Mouse (Mus musculus) neural tube, embryonic 14.5 days (tissue): Measurements from ENCODE around the gene Cd9. TPM values are rescaled to one million over a fixed set of nuclear protein-coding genes. Genes with fewer than 3 reads are reported as not detected.

Source experiments
- ATAC-seq: fragments of 200-750 bp; cut with Nextera tagmentation; 2 replicates; pipeline ENCODE4 v1.8.0; 2017; ENCODE audit warnings: low read depth, mild to moderate bottlenecking, moderate TSS enrichment, moderate library complexity
- H3K27ac ChIP-seq: fragments of 300-500 bp; sonication (generic); 2 replicates; pipeline ENCODE4 v1.5.1; 2014; ENCODE audit warnings: low read depth, mild to moderate bottlenecking, control low read depth, low read length, moderate library complexity, mixed read lengths
- H3K27me3 ChIP-seq: fragments of 300-500 bp; sonication (generic); 2 replicates; pipeline ENCODE4 v1.6.1; 2014; ENCODE audit warnings: low read length; ENCODE audit not compliant: control insufficient read depth, insufficient read depth
- H3K36me3 ChIP-seq: fragments of 300-500 bp; sonication (generic); 2 replicates; pipeline ENCODE4 v1.6.1; 2014; ENCODE audit warnings: low read length, mixed read lengths; ENCODE audit not compliant: control insufficient read depth, insufficient read depth
- H3K4me1 ChIP-seq: fragments of 300-500 bp; sonication (generic); 2 replicates; pipeline ENCODE4 v1.6.1; 2014; ENCODE audit warnings: low read length; ENCODE audit not compliant: control insufficient read depth, insufficient read depth
- H3K4me2 ChIP-seq: fragments of 300-500 bp; sonication (generic); 2 replicates; pipeline ENCODE4 v1.6.1; 2014; ENCODE audit warnings: mild to moderate bottlenecking, low read depth, low read length, control low read depth
- H3K4me3 ChIP-seq: fragments of 300-500 bp; sonication (generic); 2 replicates; pipeline ENCODE4 v1.5.1; 2014; ENCODE audit warnings: low read depth, low read length, control low read depth, mixed read lengths
- H3K9ac ChIP-seq: fragments of 300-500 bp; sonication (generic); replicated peaks from 2 replicates; pipeline ENCODE4 v1.6.1; 2014; ENCODE audit warnings: low read depth, mild to moderate bottlenecking, control low read depth, low read length, mixed read lengths
- H3K9me3 ChIP-seq: fragments of 300-500 bp; sonication (generic); 2 replicates; pipeline ENCODE4 v1.6.1; 2016; ENCODE audit warnings: low read length; ENCODE audit not compliant: control insufficient read depth
- WGBS: fragments of 180-500 bp; shearing (Covaris S2); extraction: QIAGEN DNeasy Blood & Tissue Kit; methylation state at CpG from one replicate; pipeline ENCODE4 v1.1.7; 2014; 5-methylcytosine and 5-hydroxymethylcytosine counted together
- polyA plus RNA-seq: library from polyadenylated mRNA; unstranded; fragments of >200 nt; fragmentation: Nextera tagmentation; extraction: Ambion mirVana; gene quantifications from 2 replicates; pipeline ENCODE4 v1.2.1, GENCODE M21; 2014

Gene Cd9
- polyA plus RNA-seq: 88.4 and 102 TPM in 2 replicates

DNA sequence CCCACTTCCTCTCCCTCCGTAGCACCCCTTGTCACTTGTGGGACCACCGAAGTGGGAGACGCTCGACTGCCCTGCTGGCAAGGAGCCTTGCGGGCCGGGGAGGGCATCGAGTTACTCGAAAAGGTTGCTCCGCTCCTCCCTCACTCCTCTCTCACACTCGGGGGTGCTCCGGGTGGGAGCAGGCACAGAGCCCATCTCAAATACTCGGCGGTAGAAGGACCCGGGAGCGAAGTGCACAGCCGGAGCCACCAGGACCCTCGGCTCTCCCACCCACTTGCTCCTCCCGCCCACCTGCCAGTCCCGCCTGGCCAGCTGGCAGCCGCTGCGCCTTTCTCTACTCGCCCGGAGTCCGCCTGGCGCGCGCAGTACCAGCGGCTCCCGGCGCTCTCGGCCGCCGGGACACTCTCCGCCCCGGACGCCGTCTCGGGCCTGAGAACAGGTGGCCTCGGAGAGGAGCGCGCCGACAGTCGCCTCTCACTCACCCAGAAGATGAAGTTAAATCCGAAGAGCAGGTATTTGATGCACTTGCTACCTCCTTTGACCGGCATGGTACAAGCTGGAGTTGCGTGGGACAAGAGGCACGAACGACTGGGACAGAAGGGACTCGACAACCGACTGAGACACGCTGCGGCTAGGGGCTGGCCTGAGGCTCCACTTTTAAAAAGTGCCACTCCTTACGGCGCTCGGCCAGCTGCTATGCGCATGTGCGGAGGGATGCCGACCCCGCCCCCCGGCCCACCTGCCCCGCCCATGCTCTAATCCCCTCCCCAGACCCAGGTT is at the start of gene Cd9:
TSS of gene Cd9 (minus strand) at position 700 of the 780 bp plus-strand sequence.
- under 1% methylated on average over 60 of the region's 61 CpGs for WGBS
- H3K4me1 ChIP-seq: peaks cover 3% of the 10 kb centered on the region; the same call in 1 of the 2 replicates
- peak; percentile 74 for ATAC-seq
- H3K36me3 ChIP-seq: no peaks in the 10 kb centered on the region
- H3K9me3 ChIP-seq: no peaks in the 10 kb centered on the region
- 0 out of 2 replicates have a peak within 1 kb of the TSS, but pooled peaks have one; percentile 13 for H3K27ac ChIP-seq
- peak within 1 kb of the TSS; percentile 45 for H3K4me3 ChIP-seq
- peak within 1 kb of the TSS; percentile 84 for H3K4me2 ChIP-seq
- H3K9ac ChIP-seq: peak within 1 kb of the TSS; percentile 47
- peaks cover 11% of the 10 kb centered on the region for H3K27me3 ChIP-seq

DNA sequence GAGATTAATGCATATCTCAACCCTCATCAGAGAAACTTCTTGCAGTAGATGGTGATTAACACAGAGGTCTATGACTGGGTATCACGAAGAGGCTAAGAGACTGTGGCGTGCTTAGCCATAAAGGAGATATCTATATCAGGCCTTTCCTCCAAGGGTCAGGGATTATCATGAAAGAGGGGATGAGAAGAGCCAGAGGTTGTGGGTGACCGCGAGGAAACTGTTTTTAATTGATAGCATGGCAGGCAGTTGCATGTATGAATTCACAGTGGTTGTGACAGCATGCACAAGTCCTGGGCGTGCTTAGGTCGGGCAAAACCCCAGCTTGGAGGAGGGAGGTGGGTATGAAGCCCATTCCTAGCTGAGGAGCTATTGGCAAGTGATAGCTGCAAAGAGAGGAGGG is 46.7 kb upstream of the Cd9 start:
- WGBS: 86% methylated on average over 6 of the region's 6 CpGs
- no peaks in the 10 kb centered on the region for H3K36me3 ChIP-seq

DNA sequence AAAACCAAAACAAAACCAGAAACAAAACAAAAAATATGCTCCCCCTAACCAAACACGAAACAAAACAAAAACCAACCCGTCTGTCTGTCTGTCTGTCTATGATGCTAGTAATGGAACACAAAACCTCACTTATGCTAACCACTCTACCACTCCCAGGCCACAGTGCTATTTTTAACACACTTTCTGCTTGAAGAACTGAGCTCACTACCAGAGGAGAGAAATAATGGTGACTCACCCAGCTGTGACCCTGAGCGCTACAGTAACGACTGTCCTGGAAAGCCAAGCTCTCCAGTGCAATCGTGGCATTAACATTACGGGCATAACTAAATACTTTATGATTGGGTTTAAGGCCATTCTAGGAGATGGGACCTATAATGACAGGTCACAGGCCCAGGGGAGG is 46.2 kb upstream of the Cd9 start:
- no peak overlapping the region for H3K9ac ChIP-seq
- no peaks in the 10 kb centered on the region for H3K36me3 ChIP-seq
- H3K4me3 ChIP-seq: no peak overlapping the region
- no peak for ATAC-seq
- H3K4me2 ChIP-seq: no peak overlapping the region
- 83% methylated on average over 6 of the region's 6 CpGs for WGBS
- H3K27me3 ChIP-seq: no peaks in the 10 kb centered on the region
- no peaks in the 10 kb centered on the region for H3K4me1 ChIP-seq
- H3K9me3 ChIP-seq: no peaks in the 10 kb centered on the region
- no peak overlapping the region for H3K27ac ChIP-seq

More for the DNA sequence above, 46.7 kb upstream of the Cd9 start:
- Histone ChIP-seq H3K4me1 (no peaks in the 10 kb centered on the region), H3K27me3 (no peaks in the 10 kb centered on the region), H3K4me2 (no peak overlapping the region), H3K9ac (no peak overlapping the region), H3K4me3 (no peak overlapping the region), H3K9me3 (no peaks in the 10 kb centered on the region), H3K27ac (no peak overlapping the region)
- ATAC-seq: no peak

DNA sequence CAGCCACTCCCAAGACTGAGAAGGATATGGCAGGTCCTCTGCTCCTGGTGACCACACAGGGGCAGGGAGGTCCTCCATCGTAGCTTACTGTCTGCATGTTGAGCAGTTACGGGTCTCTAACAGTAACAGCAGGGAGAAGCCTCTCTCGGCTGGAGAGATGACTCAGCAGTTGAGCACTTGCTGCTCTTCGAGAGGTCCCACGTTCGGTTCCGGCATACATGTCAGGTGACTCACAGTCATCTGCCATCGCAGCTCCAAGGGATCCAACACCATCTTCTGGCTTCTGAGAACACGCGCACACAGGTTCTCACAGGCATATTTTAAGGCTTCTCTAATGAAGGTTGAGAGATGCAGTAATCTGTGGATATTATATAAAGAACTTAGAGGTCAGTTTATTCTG is 45.6 kb upstream of the Cd9 start:
- 91% methylated on average over 10 of the region's 10 CpGs for WGBS
- H3K27ac ChIP-seq: no peak overlapping the region
- no peaks in the 10 kb centered on the region for H3K4me1 ChIP-seq
- H3K9ac ChIP-seq: no peak overlapping the region
- H3K4me3 ChIP-seq: no peak overlapping the region
- H3K9me3 ChIP-seq: no peaks in the 10 kb centered on the region
- no peaks in the 10 kb centered on the region for H3K36me3 ChIP-seq
- no peaks in the 10 kb centered on the region for H3K27me3 ChIP-seq
- no peak for ATAC-seq
- H3K4me2 ChIP-seq: no peak overlapping the region

DNA sequence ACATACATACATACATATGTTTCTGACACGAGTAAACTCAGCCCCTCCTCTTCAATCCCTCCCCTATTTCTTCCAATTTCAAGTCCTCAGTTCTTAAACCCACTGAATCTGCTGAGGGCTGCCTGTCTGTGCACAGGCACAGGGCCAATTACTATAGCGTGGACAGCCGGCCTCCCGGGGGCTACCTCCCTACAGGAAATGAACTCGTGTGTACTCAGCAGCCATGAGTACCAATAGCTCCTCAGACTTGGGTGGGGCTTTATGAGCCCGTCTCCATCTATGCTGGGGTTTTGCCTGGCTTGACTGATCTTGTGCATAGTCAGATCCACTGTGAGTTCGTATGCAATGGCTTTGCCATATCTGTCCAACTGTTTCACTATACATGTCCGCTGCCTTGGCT is 44.8 kb upstream of the Cd9 start:
- no peaks in the 10 kb centered on the region for H3K36me3 ChIP-seq
- H3K27ac ChIP-seq: no peak overlapping the region
- ATAC-seq: no peak
- no peak overlapping the region for H3K9ac ChIP-seq
- no peaks in the 10 kb centered on the region for H3K4me1 ChIP-seq
- no peaks in the 10 kb centered on the region for H3K9me3 ChIP-seq
- H3K4me3 ChIP-seq: no peak overlapping the region
- no peak overlapping the region for H3K4me2 ChIP-seq
- 66% methylated on average over 8 of the region's 8 CpGs for WGBS
- no peaks in the 10 kb centered on the region for H3K27me3 ChIP-seq

DNA sequence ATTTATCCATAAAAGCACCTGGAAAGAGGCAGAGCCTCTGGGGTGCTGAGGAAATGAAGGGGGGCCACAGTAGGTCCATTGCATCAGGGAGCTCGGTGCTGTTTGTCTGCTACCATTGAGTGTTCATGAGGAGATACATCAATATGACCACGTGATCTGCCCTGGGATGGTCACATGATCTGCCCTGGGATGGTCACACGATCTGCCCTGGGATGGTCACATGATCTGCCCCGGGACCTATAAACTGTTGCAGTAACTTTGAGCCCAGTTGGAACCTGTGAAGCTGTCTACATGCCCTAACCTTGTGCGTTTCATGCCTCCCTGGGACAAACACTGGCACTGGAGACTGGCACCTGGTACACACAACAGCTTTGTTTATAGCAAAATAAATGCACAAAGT is 43.9 kb upstream of the Cd9 start:
- ATAC-seq: no peak
- Histone ChIP-seq H3K27me3 (no peaks in the 10 kb centered on the region), H3K27ac (no peak overlapping the region), H3K4me3 (no peak overlapping the region), H3K4me2 (no peak overlapping the region), H3K36me3 (no peaks in the 10 kb centered on the region), H3K4me1 (no peaks in the 10 kb centered on the region), H3K9me3 (no peaks in the 10 kb centered on the region), H3K9ac (no peak overlapping the region)
- 84% methylated on average over 5 of the region's 5 CpGs for WGBS

DNA sequence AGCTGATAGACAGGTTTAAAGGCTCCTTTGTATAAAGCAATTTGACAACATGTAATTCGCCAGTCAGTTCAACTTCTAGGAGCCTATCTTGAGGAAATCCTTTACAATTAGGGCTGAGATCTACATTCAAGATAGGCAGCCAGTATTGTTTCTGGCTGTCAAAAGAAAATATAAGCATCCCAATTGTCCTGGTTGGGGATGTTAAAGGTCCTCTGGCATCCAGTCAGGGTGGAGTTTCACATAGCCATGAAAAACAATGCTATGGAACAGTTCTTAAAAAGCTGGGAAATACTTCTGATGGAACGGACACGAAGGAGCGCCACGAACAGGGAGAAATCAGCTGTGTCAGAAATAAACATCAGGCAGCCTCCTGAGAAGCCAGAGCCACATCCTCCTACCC is 40.4 kb upstream of the Cd9 start:
- H3K4me1 ChIP-seq: no peaks in the 10 kb centered on the region
- H3K27me3 ChIP-seq: no peaks in the 10 kb centered on the region
- H3K4me3 ChIP-seq: no peak overlapping the region
- no peaks in the 10 kb centered on the region for H3K9me3 ChIP-seq
- no peak for ATAC-seq
- no peak overlapping the region for H3K27ac ChIP-seq
- 85% methylated on average over 5 of the region's 5 CpGs for WGBS
- no peaks in the 10 kb centered on the region for H3K36me3 ChIP-seq
- H3K4me2 ChIP-seq: no peak overlapping the region
- no peak overlapping the region for H3K9ac ChIP-seq

DNA sequence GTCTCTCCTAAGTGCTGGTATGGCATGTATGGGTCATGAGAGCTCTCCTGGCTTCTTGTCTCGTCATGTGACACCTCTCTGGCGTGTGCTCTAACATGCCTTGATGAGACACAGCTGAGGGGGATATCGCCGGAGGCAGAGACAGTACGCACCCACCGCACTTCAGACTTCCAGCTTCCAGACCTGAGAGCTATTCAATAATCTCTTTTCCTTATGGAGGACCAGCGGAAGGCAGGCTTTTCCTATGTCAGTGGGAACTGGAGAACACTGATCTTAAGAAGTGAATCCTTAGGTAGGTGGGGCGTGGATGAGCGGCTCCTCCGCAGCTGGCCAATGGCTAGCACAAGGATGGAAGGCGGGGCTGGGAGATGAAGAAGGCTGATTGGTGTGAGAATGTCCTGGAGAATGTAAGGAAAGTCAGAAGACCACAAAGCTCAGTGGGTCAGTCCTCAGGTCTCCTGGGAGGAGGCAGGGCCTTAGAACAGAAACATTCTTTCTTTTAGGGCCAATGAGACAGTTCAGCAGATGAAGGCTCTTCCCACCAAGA is 38.6 kb upstream of the Cd9 start:
- H3K9ac ChIP-seq: no peak overlapping the region
- H3K4me2 ChIP-seq: no peak overlapping the region
- no peaks in the 10 kb centered on the region for H3K27me3 ChIP-seq
- no peaks in the 10 kb centered on the region for H3K36me3 ChIP-seq
- ATAC-seq: no peak
- H3K4me1 ChIP-seq: no peaks in the 10 kb centered on the region
- no peaks in the 10 kb centered on the region for H3K9me3 ChIP-seq
- WGBS: 86% methylated on average over 11 of the region's 11 CpGs
- no peak overlapping the region for H3K4me3 ChIP-seq
- no peak overlapping the region for H3K27ac ChIP-seq

DNA sequence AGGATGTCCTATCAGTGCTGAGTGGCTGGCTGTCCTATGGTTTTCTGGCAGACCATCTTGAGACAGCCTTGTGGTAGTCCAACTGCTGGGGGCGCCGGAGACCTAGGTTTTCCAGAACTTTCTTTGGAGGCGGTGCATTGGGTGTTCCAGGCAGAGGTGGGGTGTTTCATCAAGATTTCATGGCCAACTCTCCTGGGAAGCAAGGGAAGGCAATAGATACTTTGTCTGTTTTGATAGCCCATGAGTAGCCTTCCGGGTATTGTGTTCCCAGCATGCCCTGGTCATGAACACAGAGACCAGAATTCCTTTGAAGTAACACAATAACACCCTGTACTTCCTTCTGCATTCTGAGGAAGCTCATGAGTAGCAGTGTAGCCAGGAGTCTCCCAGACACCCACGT is 34.9 kb upstream of the Cd9 start:
- H3K4me3 ChIP-seq: no peak overlapping the region
- H3K9ac ChIP-seq: no peak overlapping the region
- no peaks in the 10 kb centered on the region for H3K27me3 ChIP-seq
- H3K4me1 ChIP-seq: no peaks in the 10 kb centered on the region
- H3K9me3 ChIP-seq: no peaks in the 10 kb centered on the region
- no peak overlapping the region for H3K27ac ChIP-seq
- ATAC-seq: no peak
- H3K4me2 ChIP-seq: no peak overlapping the region
- H3K36me3 ChIP-seq: no peaks in the 10 kb centered on the region
- WGBS: 93% methylated on average over 5 of the region's 5 CpGs
